Mouse (Mus musculus): Measurements from ENCODE around the gene Gnat1. TPM values are rescaled to one million over a fixed set of nuclear protein-coding genes. Genes with fewer than 3 reads are reported as not detected.

The Gnat1 gene
- total RNA-seq, 1 experiment = 1.2 TPM

- Histone ChIP-seq H3K4me1 (ENCODE audit: control insufficient read depth in 2 of 2, insufficient read depth in 2 of 2, low read length in 2 of 2, poor library complexity in 1 of 2) (peaks cover 4 to 23% of the 10 kb centered on the region in 2 experiments; a peak in 3 of 4 replicates), H3K9me3 (ENCODE audit: control insufficient read depth, insufficient read depth, low read depth, low read length) (no peaks in the 10 kb centered on the region), H3K9ac (ENCODE audit: insufficient read depth, low read depth, low read length, poor library complexity, severe bottlenecking) (peak overlapping the region; percentile 91), H3K27ac (ENCODE audit: insufficient read depth, low read depth, low read length, poor library complexity, severe bottlenecking) (no peak overlapping the region), H3K4me3 (ENCODE audit: insufficient read depth in 1 of 2, low read depth in 1 of 2, low read length in 2 of 2, poor library complexity in 1 of 2, severe bottlenecking in 1 of 2) (peak overlapping the region; percentile 92 to 97), H3K36me3 (ENCODE audit: control insufficient read depth, insufficient read depth, low read length, poor library complexity, severe bottlenecking) (peaks cover 1% of the 10 kb centered on the region; the same call in 1 of the 2 replicates)
- in situ Hi-C loops (cut with MboI; ENCODE audit: low sequenced_read_pairs in 2 of 2, unreplicated experiment in 2 of 2) = no loop called here
- TF ChIP-seq MAFK (IDR thresholded peaks at IDR 0.05; ENCODE audit: insufficient read depth, low read depth, low read length) (no peak), ZC3H11A (IDR thresholded peaks at IDR 0.05; ENCODE audit: borderline replicate concordance, low read depth, low read length) (no peak)
- DNase-seq (ENCODE audit: low read depth, low spot score) = no peak
These were observed 44.9 kb downstream of the Gnat1 start for GRCm38 (mm10) chr9:107634406-107635278.

GRCm38 (mm10) chr9:107633661-107634405, 45.7 kb downstream of the Gnat1 start:
- H3K4me1 ChIP-seq (ENCODE audit: control insufficient read depth in 2 of 2, insufficient read depth in 2 of 2, low read length in 2 of 2, poor library complexity in 1 of 2) = peaks cover 4 to 27% of the 10 kb centered on the region in 2 experiments; a peak in 3 of 4 replicates
- peak overlapping the region; percentile 91 for H3K9ac ChIP-seq (ENCODE audit: insufficient read depth, low read depth, low read length, poor library complexity, severe bottlenecking)
- H3K4me3 ChIP-seq (ENCODE audit: insufficient read depth in 1 of 2, low read depth in 1 of 2, low read length in 2 of 2, poor library complexity in 1 of 2, severe bottlenecking in 1 of 2) = peak overlapping the region; percentile 92 to 97
- no peak for DNase-seq (ENCODE audit: low read depth, low spot score)
- in situ Hi-C loops (cut with MboI; ENCODE audit: low sequenced_read_pairs in 2 of 2, unreplicated experiment in 2 of 2) = no loop called here
- H3K36me3 ChIP-seq (ENCODE audit: control insufficient read depth, insufficient read depth, low read length, poor library complexity, severe bottlenecking) = peaks cover 1% of the 10 kb centered on the region; the same call in 1 of the 2 replicates
- no peaks in the 10 kb centered on the region for H3K9me3 ChIP-seq (ENCODE audit: control insufficient read depth, insufficient read depth, low read depth, low read length)
- H3K27ac ChIP-seq (ENCODE audit: insufficient read depth, low read depth, low read length, poor library complexity, severe bottlenecking) = no peak overlapping the region
- TF ChIP-seq ZC3H11A (IDR thresholded peaks at IDR 0.05; ENCODE audit: borderline replicate concordance, low read depth, low read length) (no peak), HCFC1 (IDR thresholded peaks at IDR 0.05; ENCODE audit: borderline replicate concordance, insufficient read depth, low read length) (no peak), MAFK (IDR thresholded peaks at IDR 0.05; ENCODE audit: insufficient read depth, low read depth, low read length) (no peak)

- Histone ChIP-seq H3K4me1 (ENCODE audit: control insufficient read depth in 2 of 2, insufficient read depth in 2 of 2, low read length in 2 of 2, poor library complexity in 1 of 2) (peaks cover 7 to 33% of the 10 kb centered on the region in 2 experiments; a peak in 3 of 4 replicates), H3K27ac (ENCODE audit: insufficient read depth, low read depth, low read length, poor library complexity, severe bottlenecking) (0 out of 2 replicates have a peak overlapping the region, but pooled peaks have one; percentile 9), H3K9me3 (ENCODE audit: control insufficient read depth, insufficient read depth, low read depth, low read length) (no peaks in the 10 kb centered on the region), H3K4me3 (ENCODE audit: insufficient read depth in 1 of 2, low read depth in 1 of 2, low read length in 2 of 2, poor library complexity in 1 of 2, severe bottlenecking in 1 of 2) (peak overlapping the region; percentile 92 to 97), H3K36me3 (ENCODE audit: control insufficient read depth, insufficient read depth, low read length, poor library complexity, severe bottlenecking) (peaks cover 1% of the 10 kb centered on the region; the same call in 1 of the 2 replicates), H3K9ac (ENCODE audit: insufficient read depth, low read depth, low read length, poor library complexity, severe bottlenecking) (peak overlapping the region; percentile 91; the same call in 1 of the 2 replicates)
- TF ChIP-seq MAFK (IDR thresholded peaks at IDR 0.05; ENCODE audit: insufficient read depth, low read depth, low read length) = no peak
- no peak for TF ChIP-seq ZC3H11A (IDR thresholded peaks at IDR 0.05; ENCODE audit: borderline replicate concordance, low read depth, low read length)
- no peak for TF ChIP-seq HCFC1 (IDR thresholded peaks at IDR 0.05; ENCODE audit: borderline replicate concordance, insufficient read depth, low read length)
- TF ChIP-seq ZNF384 (IDR thresholded peaks at IDR 0.05; ENCODE audit: low read depth, low read length) = no peak
- no peak for TF ChIP-seq CHD2 (IDR thresholded peaks at IDR 0.05; ENCODE audit: low read depth, low read length)
- DNase-seq (ENCODE audit: low read depth, low spot score) = no peak
- in situ Hi-C loops (cut with MboI; ENCODE audit: low sequenced_read_pairs in 2 of 2, unreplicated experiment in 2 of 2) = no loop called here
These were observed 46.3 kb downstream of the Gnat1 start for GRCm38 (mm10) chr9:107633091-107633660.

GRCm38 (mm10) chr9:107632478-107632877, 47.0 kb downstream of the Gnat1 start:
- peaks cover 10 to 40% of the 10 kb centered on the region in 2 experiments; a peak in 3 of 4 replicates for H3K4me1 ChIP-seq (ENCODE audit: control insufficient read depth in 2 of 2, insufficient read depth in 2 of 2, low read length in 2 of 2, poor library complexity in 1 of 2)
- H3K27ac ChIP-seq (ENCODE audit: insufficient read depth, low read depth, low read length, poor library complexity, severe bottlenecking) = no peak overlapping the region
- TF ChIP-seq ZNF384 (IDR thresholded peaks at IDR 0.05; ENCODE audit: low read depth, low read length) = no peak
- TF ChIP-seq ZC3H11A (IDR thresholded peaks at IDR 0.05; ENCODE audit: borderline replicate concordance, low read depth, low read length) = no peak
- no peak for TF ChIP-seq MAFK (IDR thresholded peaks at IDR 0.05; ENCODE audit: insufficient read depth, low read depth, low read length)
- no peak for TF ChIP-seq HCFC1 (IDR thresholded peaks at IDR 0.05; ENCODE audit: borderline replicate concordance, insufficient read depth, low read length)
- TF ChIP-seq CHD2 (IDR thresholded peaks at IDR 0.05; ENCODE audit: low read depth, low read length) = no peak
- DNase-seq (ENCODE audit: low read depth, low spot score) = no peak
- no peaks in the 10 kb centered on the region for H3K9me3 ChIP-seq (ENCODE audit: control insufficient read depth, insufficient read depth, low read depth, low read length)
- peak overlapping the region; percentile 91; the same call in 1 of the 2 replicates for H3K9ac ChIP-seq (ENCODE audit: insufficient read depth, low read depth, low read length, poor library complexity, severe bottlenecking)
- H3K4me3 ChIP-seq (ENCODE audit: insufficient read depth in 1 of 2, low read depth in 1 of 2, low read length in 2 of 2, poor library complexity in 1 of 2, severe bottlenecking in 1 of 2) = peak overlapping the region; percentile 92 to 97; a peak in 3 of 4 replicates
- H3K36me3 ChIP-seq (ENCODE audit: control insufficient read depth, insufficient read depth, low read length, poor library complexity, severe bottlenecking) = peaks cover 1% of the 10 kb centered on the region; the same call in 1 of the 2 replicates
- in situ Hi-C loops (cut with MboI; ENCODE audit: low sequenced_read_pairs in 2 of 2, unreplicated experiment in 2 of 2) = no loop called here

All from ES-E14 (cell line).